ENCODE assay signal across 11 mouse cellular contexts in the genomic region with DNA sequence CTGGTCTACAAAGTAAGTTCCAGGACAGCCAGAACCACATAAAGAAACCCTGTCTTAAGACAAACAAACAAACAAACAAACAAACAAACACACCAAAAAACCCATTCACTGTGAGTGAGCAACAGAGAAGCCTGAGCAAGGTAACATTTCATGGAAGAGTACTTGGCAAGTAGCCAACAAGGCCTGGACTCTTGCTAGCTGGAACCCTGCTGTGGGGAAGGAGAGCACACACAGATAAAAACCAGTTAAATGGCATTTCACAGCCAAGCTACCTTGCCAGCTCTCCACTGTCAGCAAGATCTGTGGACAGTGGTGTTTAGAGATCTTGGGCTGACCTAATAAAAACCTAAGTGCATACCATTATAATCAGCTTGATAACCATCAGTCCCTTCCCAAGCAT. TPM values are rescaled to one million over a fixed set of nuclear protein-coding genes. Genes with fewer than 3 reads are reported as not detected.
DNase-seq lines count a peak whose midpoint lies in the region; ATAC-seq and TF ChIP-seq lines count a peak whose summit lies in the region.
"Had no signal": no experiment of that assay in that cellular context is flagged by ENCODE, and none has a peak within 500 bp of the region (broad histone marks: within the 10 kb centered on the region; RNA-seq: fewer than 3 reads in every experiment).

No protein-coding gene starts in this region.

- peaks cover 10% of the 10 kb centered on the region for H3K4me1 ChIP-seq in hindbrain, postnatal 0 days (ENCODE audit: insufficient read depth, low read length)
- peaks cover 9% of the 10 kb centered on the region for H3K4me1 ChIP-seq in hindbrain, embryonic 10.5 days (replicated peaks)
- H3K4me1 ChIP-seq in midbrain, postnatal 0 days (ENCODE audit: insufficient read depth, low read length): 0 out of 2 replicates have a peak, but pooled peaks cover 3% of the 10 kb centered on the region
- H3K4me1 ChIP-seq in midbrain, embryonic 10.5 days: peaks cover 10% of the 10 kb centered on the region; the same call in 1 of the 2 replicates

- TF ChIP-seq CTCF in hindbrain, postnatal 0 days (IDR thresholded peaks at IDR 0.05; ENCODE audit: low read depth): no peak
- TF ChIP-seq CTCF in midbrain, postnatal 0 days (IDR thresholded peaks at IDR 0.05): no peak

- H3K27me3 ChIP-seq in hindbrain, postnatal 0 days (ENCODE audit: insufficient read depth, low read length): no peaks in the 10 kb centered on the region
- no peaks in the 10 kb centered on the region for H3K27me3 ChIP-seq in hindbrain, embryonic 10.5 days (ENCODE audit: insufficient read depth, poor library complexity, severe bottlenecking)
- H3K27me3 ChIP-seq in midbrain, postnatal 0 days (ENCODE audit: insufficient read depth, low read length): no peaks in the 10 kb centered on the region
- no peaks in the 10 kb centered on the region for H3K27me3 ChIP-seq in midbrain, embryonic 10.5 days (ENCODE audit: low read depth, poor library complexity, severe bottlenecking)
- H3K27me3 ChIP-seq: hindbrain, embryonic 12.5 days; limb, embryonic 15.5 days had no signal

- no peak overlapping the region for H3K4me2 ChIP-seq in hindbrain, postnatal 0 days (ENCODE audit: low read depth, low read length)
- no peak overlapping the region for H3K4me2 ChIP-seq in midbrain, postnatal 0 days (ENCODE audit: low read depth, low read length, poor library complexity, severe bottlenecking)
- H3K4me2 ChIP-seq: hindbrain, embryonic 12.5 days; limb, embryonic 15.5 days had no signal

- no peak for ATAC-seq in hindbrain, postnatal 0 days
- ATAC-seq in midbrain, postnatal 0 days (ENCODE audit: low FRiP score): no peak

- H3K9ac ChIP-seq in hindbrain, postnatal 0 days (replicated peaks; ENCODE audit: low read length): no peak overlapping the region
- no peak overlapping the region for H3K9ac ChIP-seq in midbrain, postnatal 0 days (replicated peaks; ENCODE audit: low read length, poor library complexity, severe bottlenecking)
- H3K9ac ChIP-seq: hindbrain, embryonic 12.5 days; limb, embryonic 15.5 days had no signal

- H3K36me3 ChIP-seq in hindbrain, postnatal 0 days (ENCODE audit: insufficient read depth, low read length): no peaks in the 10 kb centered on the region
- H3K36me3 ChIP-seq in hindbrain, embryonic 10.5 days: 0 out of 2 replicates have a peak, but pooled peaks cover under 1% of the 10 kb centered on the region
- no peaks in the 10 kb centered on the region; the same call in 1 of the 2 replicates for H3K36me3 ChIP-seq in midbrain, postnatal 0 days (ENCODE audit: insufficient read depth, low read length)
- peaks cover 17% of the 10 kb centered on the region; the same call in 1 of the 2 replicates for H3K36me3 ChIP-seq in midbrain, embryonic 10.5 days
- H3K36me3 ChIP-seq: hindbrain, embryonic 12.5 days had no signal

- no peaks in the 10 kb centered on the region for H3K9me3 ChIP-seq in hindbrain, postnatal 0 days (ENCODE audit: low read length)
- H3K9me3 ChIP-seq in hindbrain, embryonic 10.5 days: no peaks in the 10 kb centered on the region
- no peaks in the 10 kb centered on the region for H3K9me3 ChIP-seq in midbrain, postnatal 0 days (ENCODE audit: low read length)
- no peaks in the 10 kb centered on the region for H3K9me3 ChIP-seq in midbrain, embryonic 10.5 days (replicated peaks)
- H3K9me3 ChIP-seq: hindbrain, embryonic 12.5 days; limb, embryonic 15.5 days had no signal

- no peak overlapping the region for H3K4me3 ChIP-seq in hindbrain, postnatal 0 days (ENCODE audit: low read length)
- H3K4me3 ChIP-seq in hindbrain, embryonic 10.5 days: no peak overlapping the region
- no peak overlapping the region for H3K4me3 ChIP-seq in midbrain, postnatal 0 days (ENCODE audit: low read depth, low read length)
- no peak overlapping the region for H3K4me3 ChIP-seq in midbrain, embryonic 10.5 days
- H3K4me3 ChIP-seq: erythroblast, embryonic 14.5 days; hindbrain, embryonic 12.5 days; limb, embryonic 15.5 days had no signal

- no peak overlapping the region for H3K27ac ChIP-seq in hindbrain, postnatal 0 days
- H3K27ac ChIP-seq in hindbrain, embryonic 10.5 days: no peak overlapping the region
- H3K27ac ChIP-seq in midbrain, postnatal 0 days (ENCODE audit: low read depth, low read length): no peak overlapping the region
- H3K27ac ChIP-seq in midbrain, embryonic 10.5 days (replicated peaks): no peak overlapping the region
- H3K27ac ChIP-seq: hindbrain, embryonic 12.5 days; limb, embryonic 15.5 days had no signal

- peak; percentile 36 for DNase-seq in hindbrain, postnatal 0 days (ENCODE audit: low spot score)
- no peak for DNase-seq in hindbrain, embryonic 10.5 days (ENCODE audit: low spot score)
- DNase-seq in midbrain, postnatal 0 days (ENCODE audit: low spot score): peak; percentile 19
- no peak for DNase-seq in midbrain, embryonic 10.5 days (ENCODE audit: low spot score)
- peak; percentile 49 to 61 for DNase-seq in cerebellum, postnatal 10 days
- DNase-seq in thymus, postnatal 10 days (ENCODE audit: low spot score in 2 of 2): no peak
- DNase-seq in urinary bladder, adult 2 months (ENCODE audit: low spot score): no peak
- DNase-seq: adrenal gland, postnatal 36 days had no signal

RNA-seq across cellular contexts. Expression of a gene that starts 30.4 kb away (rescaled TPM):
- 131 and 146 TPM in 2 replicates for total RNA-seq in hindbrain, postnatal 0 days (2014; rRNA removed)
- 21.2 and 24.8 TPM in 2 replicates for polyA plus RNA-seq in hindbrain, postnatal 0 days (2015; fragmentation: Nextera tagmentation; extraction: Ambion mirVana)
- 28.0 and 29.6 TPM in 2 replicates for polyA plus RNA-seq in hindbrain, embryonic 10.5 days (2016; fragmentation: Nextera tagmentation; extraction: Ambion mirVana)
- total RNA-seq in midbrain, postnatal 0 days (2014; rRNA removed): 157 and 177 TPM in 2 replicates
- 25.3 and 26.9 TPM in 2 replicates for polyA plus RNA-seq in midbrain, postnatal 0 days (2015; fragmentation: Nextera tagmentation; extraction: Ambion mirVana)
- polyA plus RNA-seq in midbrain, embryonic 10.5 days (2016; fragmentation: Nextera tagmentation; extraction: Ambion mirVana): 25.4 and 31.0 TPM in 2 replicates
- polyA plus RNA-seq in urinary bladder, adult 2 months (2012; rRNA removed): 17.8 and 24.8 TPM in 2 replicates

Comparison
In these comparisons a context has a peak if more than half of its experiments do, and no peak if none do; other contexts are left out.
1. DNase-seq: peak in hindbrain, postnatal 0 days (single experiment), midbrain, postnatal 0 days (single experiment) and cerebellum, postnatal 10 days (2 of 2); none in hindbrain, embryonic 10.5 days (single experiment), midbrain, embryonic 10.5 days (single experiment), thymus, postnatal 10 days (0 of 2) and urinary bladder, adult 2 months (single experiment).